Mouse (Mus musculus) ES-Bruce4 (cell line): ENCODE data around the gene Il17ra.

Source experiments
- CTCF ChIP-seq: IDR thresholded peaks from one replicate; pipeline ENCODE4 v1.8.1; 2011; ENCODE audit warnings: low read depth, low read length
- EP300 ChIP-seq: IDR thresholded peaks from 2 replicates; pipeline ENCODE4 v1.6.1; 2011; ENCODE audit warnings: low read depth, low read length; ENCODE audit not compliant: insufficient read depth
- POLR2A ChIP-seq: IDR thresholded peaks from one replicate; pipeline ENCODE4 v1.8.1; 2011; ENCODE audit warnings: low read length; ENCODE audit not compliant: insufficient read depth

GRCm38 (mm10) chr6:120464406-120464939 lies 1.4 kb downstream of the Il17ra start:
- no peak for TF ChIP-seq POLR2A
- no peak for TF ChIP-seq CTCF
- TF ChIP-seq EP300, result no peak
